Mouse (Mus musculus) retina, adult 2 months (tissue): Measurements from ENCODE around the gene Prkaa1.
"Not testable (repeated sequence)": the region's sequence is repeated elsewhere in the genome, so short reads cannot be mapped to it uniquely, and the experiment has no call there.

Experiments
- DNase-seq: peaks from one replicate; pipeline ENCODE4 v3.0.0-alpha.2; 2012; ENCODE audit warnings: low read depth, low spot score

Gene Prkaa1

DNA sequence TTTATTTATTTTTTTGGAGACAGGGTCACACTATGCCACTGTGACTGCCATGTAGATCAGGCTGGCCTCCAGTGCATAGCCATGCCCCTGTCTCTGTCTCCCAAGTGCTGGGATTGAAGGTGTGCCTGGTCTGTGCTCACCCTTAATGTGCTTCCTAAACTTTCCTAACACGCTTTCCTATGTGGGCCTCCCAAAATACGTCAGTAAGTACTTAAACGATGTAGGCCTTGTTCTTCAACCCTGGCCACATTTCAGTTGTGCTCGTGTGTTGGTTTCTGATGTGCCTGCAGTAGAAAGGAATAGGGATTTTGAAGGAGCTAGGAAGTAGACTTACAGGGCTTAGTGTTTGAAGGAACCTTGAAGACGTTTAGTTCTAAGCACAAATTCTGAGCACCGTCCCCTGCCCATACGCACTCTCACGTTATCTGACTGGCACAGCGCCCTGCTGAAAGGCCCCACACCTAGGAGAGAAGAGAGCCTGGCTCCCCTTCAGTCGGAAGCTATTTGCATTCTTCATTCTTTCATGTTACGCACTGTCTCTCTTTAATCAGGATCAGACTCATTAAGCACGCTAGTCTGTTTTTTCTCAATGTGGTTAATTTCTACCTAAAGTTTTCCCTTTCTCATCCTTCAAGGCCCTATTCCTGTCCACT lies 21.6 kb downstream of the Prkaa1 start:
- DNase-seq, result no peak

DNA sequence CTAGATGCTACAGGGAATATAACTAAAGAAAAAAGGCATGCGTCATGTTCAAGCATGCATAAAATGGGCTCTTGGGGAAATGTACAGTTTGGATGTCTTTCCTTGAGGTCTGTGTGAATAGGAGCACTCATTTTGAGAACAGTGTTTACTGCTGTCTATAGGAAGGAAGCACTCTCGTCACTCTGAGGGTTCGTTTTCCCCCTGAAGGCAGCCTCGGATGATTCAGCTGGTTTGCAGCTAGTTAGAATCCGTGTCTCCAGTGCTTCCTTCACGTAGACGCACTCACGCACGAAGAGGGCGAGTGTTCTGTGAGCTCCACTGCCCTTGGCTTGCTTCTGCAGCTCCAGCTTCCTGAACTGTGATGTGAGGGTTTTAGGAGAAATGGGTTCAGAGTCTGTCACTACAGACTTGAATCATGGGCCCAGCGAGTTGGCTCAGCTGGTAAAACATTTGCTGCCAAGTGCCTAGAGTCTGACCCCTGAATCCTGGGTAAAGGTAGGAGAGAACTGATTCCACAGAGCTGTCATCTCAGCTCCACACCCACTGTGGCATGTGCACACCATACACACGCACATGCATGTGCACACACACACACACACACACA lies 29.7 kb downstream of the Prkaa1 start:
- no peak for DNase-seq

DNA sequence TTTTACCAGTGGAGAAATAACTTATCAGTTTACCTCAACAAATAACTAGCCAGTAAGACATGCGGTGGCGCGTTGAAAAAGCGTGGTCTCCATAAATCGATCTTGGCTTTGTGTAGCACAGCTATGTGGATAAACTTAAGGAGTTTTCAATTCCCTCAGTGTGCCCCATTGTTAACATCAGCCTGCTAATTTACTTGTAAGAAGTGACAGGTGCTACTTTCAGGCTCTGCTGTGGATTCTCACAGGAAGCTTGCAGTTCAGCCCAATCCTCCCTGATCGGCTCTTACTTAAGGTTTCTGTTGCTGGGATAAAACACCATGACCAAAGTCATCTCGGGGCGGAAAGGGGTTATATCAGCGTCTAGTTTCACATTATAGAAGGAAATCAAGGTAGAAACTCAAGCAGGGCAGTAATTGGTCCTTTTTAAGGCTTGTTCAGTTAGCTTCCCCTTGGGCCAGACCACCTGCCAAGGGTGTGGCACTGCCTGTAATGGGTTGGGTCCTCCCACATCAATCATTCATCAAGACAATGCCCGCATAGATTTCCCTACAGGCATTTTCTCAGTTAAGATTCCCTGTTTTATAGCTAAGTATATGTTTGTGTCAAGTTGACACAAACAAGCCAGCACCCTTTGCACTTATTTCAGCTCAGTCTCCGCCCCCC lies 41.1 kb downstream of the Prkaa1 start:
- no peak for DNase-seq

DNA sequence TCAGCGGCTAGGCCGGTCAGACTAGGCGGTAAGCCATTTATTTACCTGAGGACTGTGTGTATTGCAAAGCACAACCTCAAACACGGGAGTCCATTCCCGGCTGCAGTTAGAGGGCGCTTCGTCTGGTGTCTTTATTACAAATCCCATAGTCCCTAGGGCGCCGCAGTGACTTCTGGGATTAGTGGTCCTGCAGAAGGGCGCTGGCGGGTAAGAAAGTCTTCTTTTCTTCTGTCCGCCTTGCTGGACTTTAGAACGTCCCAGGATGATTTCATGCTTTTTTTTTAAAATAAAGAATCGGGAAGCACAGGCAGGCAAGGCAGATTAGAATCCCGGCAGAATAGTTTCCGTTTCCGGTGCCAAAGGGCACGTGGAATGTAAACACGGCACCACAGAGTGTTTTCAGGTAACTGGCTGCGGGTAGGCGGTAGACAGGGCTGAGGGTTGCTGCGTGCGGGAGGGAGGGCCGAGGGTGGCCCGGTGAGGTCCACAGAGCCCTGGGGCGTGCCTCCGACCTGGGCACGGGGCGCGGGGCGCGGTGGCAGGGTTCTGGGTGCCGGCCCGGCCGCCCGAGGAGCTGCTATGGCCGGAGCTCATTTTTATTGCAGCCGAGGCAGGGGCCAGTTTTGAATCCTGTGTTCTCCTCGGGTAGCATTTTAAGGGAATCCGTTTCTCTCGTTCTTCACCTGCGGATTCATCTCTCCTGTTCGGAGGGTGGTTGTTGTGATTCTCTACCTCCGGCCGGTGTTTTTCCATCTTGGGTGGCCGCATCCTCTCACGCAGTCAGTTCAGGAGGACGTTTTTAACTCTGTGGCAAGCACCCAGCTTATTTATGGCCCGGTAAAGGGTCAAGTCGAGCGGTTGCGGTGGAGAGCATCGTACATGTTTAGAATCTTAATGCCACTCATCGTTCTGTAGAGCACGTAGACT lies 42.0 kb downstream of the Prkaa1 start, which contains the start of gene Ttc33:
Ttc33 (plus strand) TSS at position 160 of the 927 bp plus-strand sequence.
- peak; percentile 78 for DNase-seq

DNA sequence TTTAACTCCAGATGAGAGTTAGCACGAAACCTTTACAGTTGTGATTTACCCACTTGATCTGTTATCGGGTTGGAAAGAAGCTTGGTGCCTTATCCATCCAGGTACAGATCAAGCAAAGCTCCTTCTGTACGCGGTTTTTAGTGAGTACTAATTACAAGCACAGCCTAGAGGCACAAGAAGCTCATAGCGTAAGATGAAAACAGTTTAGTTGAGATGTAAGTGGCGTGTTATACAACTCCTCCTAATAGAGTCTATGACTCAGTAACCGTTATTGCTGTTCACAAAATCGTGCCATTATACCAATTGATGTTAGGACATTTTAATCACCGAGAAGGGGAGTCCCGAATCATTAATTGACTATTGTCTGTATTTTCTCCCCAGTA lies 42.6 kb downstream of the Prkaa1 start:
- no peak for DNase-seq

DNA sequence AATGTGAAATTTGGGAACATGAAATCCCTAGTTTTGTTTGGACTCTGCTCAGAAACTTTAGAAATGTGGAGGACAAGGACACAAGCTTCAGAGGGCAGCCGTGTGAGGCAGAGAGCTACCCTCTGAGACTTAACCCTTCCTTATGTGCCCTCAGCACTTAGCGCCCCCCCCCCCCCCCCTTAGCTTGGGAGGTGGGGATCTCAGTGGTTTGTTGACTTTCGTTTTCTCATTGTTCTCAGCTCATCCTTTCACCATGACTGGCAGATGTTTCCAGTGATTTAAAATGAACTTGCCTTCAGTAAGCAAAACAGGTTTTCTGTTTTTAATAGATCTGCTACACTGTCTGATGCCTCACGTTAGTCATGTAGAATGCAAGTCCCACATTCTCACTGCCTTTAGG lies 43.5 kb downstream of the Prkaa1 start:
- DNase-seq, result no peak

DNA sequence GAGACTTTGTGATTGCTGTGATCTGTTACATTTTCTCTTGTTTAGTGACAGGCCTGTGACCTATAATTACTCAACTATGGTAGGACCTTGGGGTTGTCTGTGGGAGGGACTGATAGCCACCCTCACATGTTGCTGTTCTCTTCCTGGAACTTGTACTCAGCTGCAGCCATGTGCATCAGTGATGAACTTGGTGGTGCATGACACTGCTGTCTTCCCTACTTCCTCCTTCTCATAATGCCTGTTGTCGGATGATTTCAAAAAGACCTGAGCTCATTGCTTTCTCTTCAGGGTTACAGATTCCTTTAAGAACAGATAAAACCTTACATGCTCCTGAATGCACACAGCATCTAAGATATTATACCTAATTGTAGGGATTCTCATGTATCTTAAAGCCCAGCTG lies 44.4 kb downstream of the Prkaa1 start:
- no peak for DNase-seq

DNA sequence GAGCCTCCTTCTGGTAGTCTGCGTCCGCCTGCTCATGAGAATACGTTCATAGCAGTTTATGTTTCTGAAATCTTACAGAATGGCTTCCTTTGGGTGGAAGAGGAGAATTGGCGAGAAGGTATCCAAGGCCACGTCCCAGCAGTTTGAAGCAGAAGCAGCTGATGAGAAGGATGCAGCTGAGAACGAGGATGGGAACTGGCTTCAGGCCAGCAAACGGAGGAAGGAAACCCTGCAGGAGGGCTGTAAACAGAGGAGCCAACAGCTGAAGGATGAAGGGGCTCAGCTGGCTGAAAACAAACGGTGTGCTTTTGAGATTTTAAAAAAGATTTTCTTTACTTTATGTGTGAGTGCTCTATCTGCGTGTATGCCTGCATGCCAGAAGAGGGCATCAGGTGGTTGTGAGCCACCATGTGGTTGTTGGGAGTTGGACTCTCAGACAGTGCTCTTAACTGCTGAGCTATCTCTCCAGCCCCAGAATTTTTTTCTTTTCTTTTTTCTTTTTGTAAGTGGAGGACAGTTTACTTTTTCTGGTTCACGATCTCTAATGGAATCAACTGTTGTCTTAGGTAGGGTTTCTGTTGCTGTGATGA lies 45.9 kb downstream of the Prkaa1 start:
- DNase-seq, result no peak

DNA sequence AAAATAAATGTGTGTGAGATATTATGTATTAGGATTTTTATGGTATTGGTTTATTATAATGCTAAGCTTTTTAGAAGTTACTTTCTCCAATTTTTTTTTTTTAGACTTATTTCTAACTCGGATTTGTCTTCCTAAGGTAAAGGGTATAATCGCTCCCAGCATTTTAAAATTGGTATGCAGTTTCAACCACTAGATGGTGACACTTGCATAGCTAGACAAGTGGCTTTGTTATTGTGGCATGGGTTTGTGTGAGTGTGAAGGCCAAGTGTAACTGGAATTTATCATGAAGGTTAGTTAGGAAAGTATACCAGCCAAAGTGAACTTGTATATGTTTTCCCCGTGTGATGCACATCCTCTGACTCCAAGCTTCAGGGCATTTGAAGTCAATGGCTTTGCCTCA lies 50.2 kb downstream of the Prkaa1 start:
- DNase-seq, result no peak

DNA sequence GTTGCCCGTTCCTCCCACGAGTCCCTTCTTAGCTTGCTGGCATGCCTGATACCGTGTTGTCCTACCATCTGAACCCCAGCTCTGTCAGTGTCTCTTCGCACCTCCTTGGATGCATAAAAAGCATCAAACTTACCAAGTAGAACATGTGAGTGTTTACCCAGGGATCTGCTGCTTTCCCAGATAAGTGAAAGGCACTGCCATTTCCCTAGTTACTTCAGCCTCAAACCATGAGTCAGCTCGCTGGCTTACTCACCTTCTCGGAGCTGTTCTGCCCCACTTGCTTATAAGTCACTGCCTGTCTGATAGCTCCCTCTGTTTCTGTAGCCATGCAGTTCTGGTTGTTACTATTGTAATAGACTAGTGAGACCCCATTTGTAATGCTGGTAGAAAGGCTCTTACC lies 50.8 kb downstream of the Prkaa1 start:
- no peak for DNase-seq

DNA sequence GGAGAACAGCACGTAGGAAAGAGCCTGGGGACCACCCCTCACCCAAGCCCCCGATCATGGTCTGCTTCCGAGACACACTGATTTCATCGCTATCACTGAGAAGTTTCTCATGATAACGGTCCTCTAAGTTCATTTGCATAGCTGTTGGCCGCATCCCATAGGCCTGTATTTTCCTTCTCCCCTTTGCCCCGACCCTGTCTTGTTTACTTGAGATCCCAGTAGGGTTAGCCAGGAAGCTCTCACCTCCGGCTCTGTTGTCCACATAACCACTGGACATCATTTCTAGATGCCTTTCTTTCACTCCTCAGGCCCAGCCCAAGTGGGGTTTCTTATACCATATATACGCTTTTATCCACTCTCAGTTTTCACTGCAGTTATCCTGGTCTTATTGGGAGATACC lies 51.3 kb downstream of the Prkaa1 start:
- no peak for DNase-seq

DNA sequence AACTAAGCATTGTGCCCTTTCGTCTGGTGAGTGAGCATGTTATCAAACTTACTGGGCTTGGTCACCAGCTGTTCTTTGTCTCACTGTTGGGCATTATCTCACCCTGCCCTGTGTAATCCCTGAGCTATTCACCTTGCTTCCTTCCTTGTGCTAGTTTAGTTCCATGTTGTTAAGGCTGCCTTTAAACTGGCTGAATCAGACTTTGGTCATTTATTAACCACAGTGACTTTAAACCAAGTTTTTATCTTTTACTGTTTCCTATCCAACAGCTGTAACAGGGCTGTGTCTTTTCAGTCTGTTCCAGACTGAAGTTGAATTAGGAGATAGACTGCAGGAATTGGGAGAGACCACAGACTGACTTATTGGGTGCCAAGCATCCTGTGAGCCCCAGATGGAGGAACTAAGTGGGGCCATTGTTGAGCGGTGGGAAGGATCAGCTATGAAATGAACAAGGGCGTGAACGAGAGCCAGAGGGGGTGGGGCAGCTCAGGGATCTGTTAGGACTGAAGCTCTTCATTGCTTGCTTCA lies 52.4 kb downstream of the Prkaa1 start:
- no peak for DNase-seq

DNA sequence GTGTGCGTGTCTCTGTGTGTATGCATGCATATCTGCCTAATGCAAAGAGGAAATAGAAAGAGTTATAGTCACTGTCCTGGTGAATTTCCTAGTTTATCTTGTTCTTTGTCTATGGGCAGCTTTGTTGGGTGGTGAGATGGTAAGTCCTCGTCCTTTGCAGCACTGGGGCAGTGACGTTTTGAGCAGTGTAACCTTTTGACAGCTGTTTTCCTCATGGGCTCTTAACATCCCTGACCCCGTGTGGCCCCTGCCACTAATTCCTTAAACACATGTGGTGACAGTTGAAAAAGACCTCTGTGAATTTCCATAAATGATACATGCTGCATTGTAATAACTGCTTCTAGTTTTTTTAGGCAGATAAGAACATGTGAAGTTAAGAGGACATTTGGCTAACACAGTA lies 53.0 kb downstream of the Prkaa1 start:
- no peak for DNase-seq

DNA sequence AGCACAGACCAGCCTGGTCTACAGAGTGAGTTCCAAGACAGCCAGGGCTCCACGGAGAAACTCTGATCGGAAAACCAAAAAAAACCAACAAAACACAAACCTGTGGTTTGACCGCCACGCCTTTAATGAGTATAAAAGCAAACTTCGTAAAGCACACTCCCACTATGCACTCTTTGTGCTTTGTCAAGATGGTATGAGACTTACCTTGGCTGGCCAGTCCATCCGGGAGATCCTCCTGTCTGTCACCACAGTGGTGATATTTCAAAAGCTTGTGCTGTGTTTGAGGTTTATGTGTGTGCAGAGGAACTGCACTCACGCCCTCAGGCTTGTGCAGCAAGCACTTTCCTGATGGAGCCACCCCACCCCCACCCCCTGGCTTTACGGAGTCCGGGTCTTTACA lies 61.6 kb downstream of the Prkaa1 start:
- DNase-seq, result no peak

DNA sequence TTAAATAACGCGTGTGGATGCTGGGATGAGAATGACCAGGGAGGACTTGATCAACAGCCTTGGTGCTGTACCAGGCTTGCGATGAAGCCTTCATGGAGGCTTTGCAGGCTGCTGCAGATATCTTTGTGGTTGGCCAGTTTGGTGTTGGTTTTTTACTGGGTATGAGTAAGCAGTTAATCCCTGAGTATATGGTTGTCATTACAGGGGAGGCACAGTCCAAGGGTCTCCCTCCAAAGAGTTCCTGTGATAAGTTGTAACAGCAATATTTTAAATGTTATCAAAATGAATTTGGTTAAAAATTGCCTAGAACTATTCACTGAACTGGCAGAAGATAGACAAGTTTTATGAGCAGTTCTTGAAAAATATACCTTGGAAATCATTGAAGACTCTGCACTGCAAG lies 65.5 kb downstream of the Prkaa1 start:
- DNase-seq, result no peak

DNA sequence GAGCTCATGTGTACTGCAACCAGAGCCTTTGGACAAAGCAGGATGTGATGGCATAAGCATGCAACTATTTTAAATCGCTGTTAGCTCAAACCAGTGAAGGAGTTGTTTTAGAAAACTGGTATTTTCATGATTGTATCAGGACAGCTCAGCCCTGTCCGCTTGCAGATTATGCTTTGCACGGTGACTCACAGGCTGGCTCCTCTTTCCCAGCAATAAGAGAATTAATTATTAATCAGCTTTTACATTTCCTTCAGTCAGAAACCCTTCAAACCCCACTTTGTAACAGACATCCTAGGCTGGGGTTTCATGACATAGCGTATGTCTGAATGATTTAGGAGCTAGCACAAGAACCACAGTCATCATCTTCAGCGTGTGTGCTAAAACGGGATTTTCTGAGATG lies 76.8 kb downstream of the Prkaa1 start:
- DNase-seq, result no peak

DNA sequence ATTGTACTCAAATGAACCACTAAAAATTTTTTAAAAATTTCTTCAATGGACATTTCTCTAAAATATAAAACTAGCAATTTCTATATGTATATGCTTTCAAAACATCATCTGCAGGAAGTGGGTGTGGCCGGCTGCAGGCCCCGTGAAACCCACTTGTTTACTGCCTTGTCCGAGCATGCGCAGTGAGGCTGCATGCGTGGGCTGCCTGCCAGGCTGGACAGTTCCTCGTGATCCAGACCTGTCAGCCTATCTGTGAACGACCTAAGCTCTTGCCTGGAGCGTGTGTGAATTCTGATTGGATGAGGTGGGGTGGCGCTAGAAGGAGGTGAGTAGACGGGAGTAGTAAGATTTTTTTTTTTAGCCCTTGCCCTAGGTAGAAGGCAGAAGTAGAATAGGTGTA lies 87.1 kb downstream of the Prkaa1 start:
- DNase-seq, result not testable (repeated sequence)
